Mouse (Mus musculus) bone marrow macrophage, adult 2 months (primary cell): ENCODE measurements around the gene Zfp821.

Experiments
- CTCF ChIP-seq: IDR thresholded peaks from 2 replicates; pipeline ENCODE4 v1.5.1; 2012; ENCODE audit warnings: low read depth, mild to moderate bottlenecking, low read length, moderate library complexity
- POLR2A ChIP-seq: IDR thresholded peaks from 2 replicates; pipeline ENCODE4 v1.6.1; 2012; ENCODE audit warnings: mild to moderate bottlenecking, low read depth, low read length, borderline replicate concordance

GRCm38 (mm10) chr8:109681535-109681934 lies 23.8 kb upstream of the Zfp821 start:
- TF ChIP-seq CTCF (no peak), POLR2A (no peak)
